Mouse (Mus musculus): ENCODE data around the gene Cers2. TPM values are rescaled to one million over a fixed set of nuclear protein-coding genes. Genes with fewer than 3 reads are reported as not detected.
"Not testable (repeated sequence)": the region's sequence is repeated elsewhere in the genome, so short reads cannot be mapped to it uniquely, and the experiment has no call there.

Cers2 gene
- polyA plus RNA-seq, 1 experiment from 2014 or later, result 138 TPM

- Histone ChIP-seq H3K4me2 (no peak overlapping the region), H3K9ac (no peak overlapping the region), H3K27ac (no peak overlapping the region), H3K9me3 (no peaks in the 10 kb centered on the region), H3K4me1 (peaks cover 4% of the 10 kb centered on the region; the same call in 1 of the 2 replicates), H3K4me3 (replicated peaks) (no peak overlapping the region), H3K36me3 (peaks cover 60% of the 10 kb centered on the region), H3K27me3 (replicated peaks) (no peaks in the 10 kb centered on the region)
- 86% methylated on average over 3 of the region's 3 CpGs for WGBS
- ATAC-seq (ENCODE audit: insufficient read depth, low FRiP score, low read depth), result no peak
Measured at GRCm38 (mm10) chr3:95323429-95323828, 8.8 kb downstream of the Cers2 start.

- no peak overlapping the region for H3K27ac ChIP-seq
- ATAC-seq (ENCODE audit: insufficient read depth, low FRiP score, low read depth), result no peak
- WGBS, result 90% methylated on average over 6 of the region's 6 CpGs
Measured at GRCm38 (mm10) chr3:95324454-95325144, 10.0 kb downstream of the Cers2 start.

GRCm38 (mm10) chr3:95328803-95329404 is 14.3 kb downstream of the Cers2 start:
- Histone ChIP-seq H3K4me2 (no peak overlapping the region), H3K9ac (no peak overlapping the region), H3K4me3 (replicated peaks) (no peak overlapping the region), H3K36me3 (peaks cover 40% of the 10 kb centered on the region), H3K27ac (no peak overlapping the region), H3K9me3 (no peaks in the 10 kb centered on the region), H3K27me3 (replicated peaks) (no peaks in the 10 kb centered on the region), H3K4me1 (no peaks in the 10 kb centered on the region)
- ATAC-seq (ENCODE audit: insufficient read depth, low FRiP score, low read depth), result no peak
- 85% methylated on average over 1 of the region's 1 CpGs for WGBS

More at GRCm38 (mm10) chr3:95324454-95325144, 10.0 kb downstream of the Cers2 start:
- Histone ChIP-seq H3K4me1 (no peaks in the 10 kb centered on the region), H3K9me3 (no peaks in the 10 kb centered on the region), H3K4me3 (replicated peaks) (no peak overlapping the region), H3K27me3 (replicated peaks) (no peaks in the 10 kb centered on the region), H3K4me2 (no peak overlapping the region), H3K36me3 (peaks cover 60% of the 10 kb centered on the region), H3K9ac (no peak overlapping the region)

- Histone ChIP-seq H3K9ac (no peak overlapping the region), H3K9me3 (no peaks in the 10 kb centered on the region), H3K4me2 (no peak overlapping the region), H3K27me3 (replicated peaks) (no peaks in the 10 kb centered on the region), H3K27ac (no peak overlapping the region), H3K4me1 (no peaks in the 10 kb centered on the region), H3K36me3 (peaks cover 37% of the 10 kb centered on the region), H3K4me3 (replicated peaks) (no peak overlapping the region)
- ATAC-seq (ENCODE audit: insufficient read depth, low FRiP score, low read depth), result no peak
- WGBS, result 100% methylated on average over 1 of the region's 1 CpGs
Measured at GRCm38 (mm10) chr3:95331528-95331927, 16.9 kb downstream of the Cers2 start.

GRCm38 (mm10) chr3:95337345-95337744 is 22.8 kb downstream of the Cers2 start:
- Histone ChIP-seq H3K4me2 (no peak overlapping the region), H3K27ac (no peak overlapping the region), H3K36me3 (peaks cover 74% of the 10 kb centered on the region), H3K4me1 (no peaks in the 10 kb centered on the region), H3K9me3 (no peaks in the 10 kb centered on the region), H3K9ac (no peak overlapping the region), H3K27me3 (replicated peaks) (no peaks in the 10 kb centered on the region), H3K4me3 (replicated peaks) (no peak overlapping the region)
- 93% methylated on average over 4 of the region's 4 CpGs for WGBS
- no peak for ATAC-seq (ENCODE audit: insufficient read depth, low FRiP score, low read depth)

- no peak overlapping the region for H3K27ac ChIP-seq
- no peak for ATAC-seq (ENCODE audit: insufficient read depth, low FRiP score, low read depth)
- no peaks in the 10 kb centered on the region for H3K4me1 ChIP-seq
- WGBS, result 97% methylated on average over 4 of the region's 4 CpGs
- H3K9ac ChIP-seq, result no peak overlapping the region
- no peak overlapping the region for H3K4me3 ChIP-seq (replicated peaks)
- no peak overlapping the region for H3K4me2 ChIP-seq
- no peaks in the 10 kb centered on the region for H3K9me3 ChIP-seq
- peaks cover 79% of the 10 kb centered on the region for H3K36me3 ChIP-seq
- H3K27me3 ChIP-seq (replicated peaks), result no peaks in the 10 kb centered on the region
Measured at GRCm38 (mm10) chr3:95338251-95338650, 23.7 kb downstream of the Cers2 start.

- not testable (repeated sequence) for H3K9me3 ChIP-seq; H3K4me3 ChIP-seq (replicated peaks); H3K27ac ChIP-seq; H3K4me1 ChIP-seq; ATAC-seq (ENCODE audit: insufficient read depth, low FRiP score, low read depth); H3K9ac ChIP-seq; H3K27me3 ChIP-seq (replicated peaks); H3K4me2 ChIP-seq
- peaks cover 54% of the 10 kb centered on the region for H3K36me3 ChIP-seq
- 94% methylated on average over 9 of the region's 9 CpGs for WGBS
Measured at GRCm38 (mm10) chr3:95343356-95344000, 28.9 kb downstream of the Cers2 start.

GRCm38 (mm10) chr3:95346454-95346853 is 31.9 kb downstream of the Cers2 start:
- H3K4me2 ChIP-seq, result no peak overlapping the region
- no peaks in the 10 kb centered on the region for H3K4me1 ChIP-seq
- H3K4me3 ChIP-seq (replicated peaks), result no peak overlapping the region
- peaks cover 44% of the 10 kb centered on the region for H3K36me3 ChIP-seq
- 87% methylated on average over 7 of the region's 7 CpGs for WGBS
- no peaks in the 10 kb centered on the region for H3K27me3 ChIP-seq (replicated peaks)
- no peak overlapping the region for H3K9ac ChIP-seq
- H3K27ac ChIP-seq, result no peak overlapping the region
- ATAC-seq (ENCODE audit: insufficient read depth, low FRiP score, low read depth), result no peak
- no peaks in the 10 kb centered on the region for H3K9me3 ChIP-seq

GRCm38 (mm10) chr3:95348343-95348742 is 33.8 kb downstream of the Cers2 start:
- H3K27me3 ChIP-seq (replicated peaks); H3K9me3 ChIP-seq; H3K27ac ChIP-seq; H3K9ac ChIP-seq; ATAC-seq (ENCODE audit: insufficient read depth, low FRiP score, low read depth); H3K4me3 ChIP-seq (replicated peaks); H3K4me2 ChIP-seq; H3K4me1 ChIP-seq: not testable (repeated sequence)
- H3K36me3 ChIP-seq, result peaks cover 42% of the 10 kb centered on the region
- 94% methylated on average over 5 of the region's 5 CpGs for WGBS

- no peaks in the 10 kb centered on the region for H3K4me1 ChIP-seq
- no peak overlapping the region for H3K27ac ChIP-seq
- no peak for ATAC-seq (ENCODE audit: insufficient read depth, low FRiP score, low read depth)
- no peaks in the 10 kb centered on the region for H3K27me3 ChIP-seq (replicated peaks)
- no peaks in the 10 kb centered on the region for H3K9me3 ChIP-seq
- H3K9ac ChIP-seq, result no peak overlapping the region
- no peak overlapping the region for H3K4me2 ChIP-seq
- peaks cover 46% of the 10 kb centered on the region for H3K36me3 ChIP-seq
- H3K4me3 ChIP-seq (replicated peaks), result no peak overlapping the region
Measured at GRCm38 (mm10) chr3:95349491-95349890, 34.9 kb downstream of the Cers2 start.

- not testable (repeated sequence) for H3K9me3 ChIP-seq; H3K4me1 ChIP-seq; H3K27ac ChIP-seq; H3K9ac ChIP-seq; ATAC-seq (ENCODE audit: insufficient read depth, low FRiP score, low read depth); H3K27me3 ChIP-seq (replicated peaks)
- WGBS, result 23% methylated on average over 12 of the region's 19 CpGs
- Histone ChIP-seq H3K4me3 (replicated peaks) (peak overlapping the region; percentile 45), H3K4me2 (peak overlapping the region; percentile 40), H3K36me3 (peaks cover 16% of the 10 kb centered on the region; the same call in 1 of the 2 replicates)
Measured at GRCm38 (mm10) chr3:95355911-95356544, 41.4 kb downstream of the Cers2 start.

Measured in stomach, embryonic 15.5 days (tissue).